Mouse (Mus musculus): Measurements from ENCODE around the gene Osm. TPM values are rescaled to one million over a fixed set of nuclear protein-coding genes. Genes with fewer than 3 reads are reported as not detected.
A peak's percentile ranks its signal among the peaks of the same experiment; 100 is the strongest.

The Osm gene
- polyA plus RNA-seq, 1 experiment from 2014 or later, result not detected

GRCm38 (mm10) chr11:4213107-4213506 lies 23.1 kb upstream of the Osm start:
- in situ Hi-C loops (cut with MboI; ENCODE audit: low pct_unique_long_range_greater_than_20kb), result loop anchor here (10.0 kb wide), 1 partner anchor 158 kb away; no protein-coding TSS in a partner anchor
- no peak for ATAC-seq
- ChIA-PET CTCF (interaction anchor here (0.9 to 2.0 kb wide), 2 partner anchors 29 to 42 kb away, joined by 3 to 6 read pairs; no protein-coding TSS in a partner anchor), POLR2A (interaction anchor here (1.0 kb wide), 1 partner anchor 27 kb away, joined by 3 read pairs; no protein-coding TSS in a partner anchor)
- no peak for DNase-seq (ENCODE audit: low read depth, low spot score)
- H3K27me3 ChIP-seq, result no peaks in the 10 kb centered on the region
- no peak for TF ChIP-seq CTCF (IDR thresholded peaks at IDR 0.05)

- H3K27me3 ChIP-seq, result no peaks in the 10 kb centered on the region
- no peak for ATAC-seq
- in situ Hi-C loops (cut with MboI; ENCODE audit: low pct_unique_long_range_greater_than_20kb), result loop anchor here (10.0 kb wide), 1 partner anchor 160 kb away; no protein-coding TSS in a partner anchor
- DNase-seq (ENCODE audit: low read depth, low spot score), result no peak
- POLR2A ChIA-PET, result no interaction called here
- CTCF ChIA-PET, result interaction anchor here (2.0 kb wide), 1 partner anchor 31 kb away, joined by 6 read pairs; no protein-coding TSS in a partner anchor
- no peak for TF ChIP-seq CTCF (IDR thresholded peaks at IDR 0.05)
Measured at GRCm38 (mm10) chr11:4214572-4214971, 21.6 kb upstream of the Osm start.

- in situ Hi-C loops (cut with MboI; ENCODE audit: low pct_unique_long_range_greater_than_20kb), result loop anchor here (5.0 to 10.0 kb wide), 2 partner anchors 78 to 160 kb away; partner anchors contain the start of gene Rnf215
- no peak for ATAC-seq
- TF ChIP-seq CTCF (IDR thresholded peaks at IDR 0.05), result no peak
Measured at GRCm38 (mm10) chr11:4215061-4215460, 21.2 kb upstream of the Osm start.

GRCm38 (mm10) chr11:4216248-4217000 lies 19.8 kb upstream of the Osm start:
- CTCF ChIA-PET, result interaction anchor here (1.2 to 1.8 kb wide), 5 partner anchors 26 to 324 kb away, joined by 3 to 10 read pairs (median 3); partner anchors contain the start of gene Rnf215
- no peak for DNase-seq (ENCODE audit: low read depth, low spot score)
- in situ Hi-C loops (cut with MboI; ENCODE audit: low pct_unique_long_range_greater_than_20kb), result loop anchor here (5.0 to 10.0 kb wide), 2 partner anchors 79 to 162 kb away; partner anchors contain the start of gene Rnf215
- no peak for TF ChIP-seq CTCF (IDR thresholded peaks at IDR 0.05)
- POLR2A ChIA-PET, result interaction anchor here (0.5 to 1.1 kb wide), 3 partner anchors 10 to 34 kb away, joined by 4 to 5 read pairs (median 4); no protein-coding TSS in a partner anchor
- no peaks in the 10 kb centered on the region for H3K27me3 ChIP-seq
- no peak for ATAC-seq

More at GRCm38 (mm10) chr11:4215061-4215460, 21.2 kb upstream of the Osm start:
- no peak for DNase-seq (ENCODE audit: low read depth, low spot score)
- CTCF ChIA-PET, result interaction anchor here (1.2 to 1.8 kb wide), 3 partner anchors 31 to 325 kb away, joined by 3 to 10 read pairs (median 4); partner anchors contain the start of gene Rnf215
- no peaks in the 10 kb centered on the region for H3K27me3 ChIP-seq
- POLR2A ChIA-PET, result no interaction called here

GRCm38 (mm10) chr11:4217914-4218629 lies 18.1 kb upstream of the Osm start, which contains the start of gene Castor1:
Gene Castor1, plus strand, starts transcription at chr11:4218225.
- ChIA-PET POLR2A (interaction anchor here (1.2 kb wide), 1 partner anchor 34 kb away, joined by 5 read pairs; no protein-coding TSS in a partner anchor), CTCF (interaction anchor here (1.0 to 2.0 kb wide), 7 partner anchors 8 to 100 kb away, joined by 4 to 24 read pairs (median 6); partner anchors contain the start of genes Lif and Rnf215)
- ATAC-seq, result no peak
- H3K27me3 ChIP-seq, result no peaks in the 10 kb centered on the region
- DNase-seq (ENCODE audit: low read depth, low spot score), result no peak
- in situ Hi-C loops (cut with MboI; ENCODE audit: low pct_unique_long_range_greater_than_20kb), result loop anchor here (5.0 to 10.0 kb wide), 2 partner anchors 81 to 163 kb away; partner anchors contain the start of gene Rnf215
- TF ChIP-seq CTCF (IDR thresholded peaks at IDR 0.05), result no peak

- in situ Hi-C loops (cut with MboI; ENCODE audit: low pct_unique_long_range_greater_than_20kb), result loop anchor here (5.0 to 10.0 kb wide), 2 partner anchors 81 to 164 kb away; partner anchors contain the start of gene Rnf215
- ATAC-seq (no peak), DNase-seq (ENCODE audit: low read depth, low spot score) (no peak)
- CTCF ChIA-PET, result interaction anchor here (0.8 to 2.0 kb wide), 15 partner anchors 9 to 208 kb away, joined by 3 to 24 read pairs (median 5); partner anchors contain the start of genes Lif, Rnf215 and Tbc1d10a
- no peak for TF ChIP-seq CTCF (IDR thresholded peaks at IDR 0.05)
- POLR2A ChIA-PET, result interaction anchor here (1.2 kb wide), 1 partner anchor 35 kb away, joined by 5 read pairs; no protein-coding TSS in a partner anchor
- no peaks in the 10 kb centered on the region for H3K27me3 ChIP-seq
Measured at GRCm38 (mm10) chr11:4218637-4219036, 17.6 kb upstream of the Osm start.

- ATAC-seq (peak; percentile 41), DNase-seq (ENCODE audit: low read depth, low spot score) (no peak)
- CTCF ChIA-PET, result interaction anchor here (0.8 to 2.0 kb wide), 29 partner anchors 10 to 232 kb away, joined by 3 to 24 read pairs (median 4); partner anchors contain the start of genes Lif, Rnf215 and Tbc1d10a
- POLR2A ChIA-PET, result interaction anchor here (0.6 to 1.5 kb wide), 6 partner anchors 33 to 197 kb away, joined by 3 to 5 read pairs (median 4); partner anchors contain the start of genes Rnf215 and Tbc1d10a
- TF ChIP-seq CTCF (IDR thresholded peaks at IDR 0.05), result no peak
- in situ Hi-C loops (cut with MboI; ENCODE audit: low pct_unique_long_range_greater_than_20kb), result loop anchor here (5.0 to 10.0 kb wide), 2 partner anchors 82 to 165 kb away; partner anchors contain the start of gene Rnf215
- no peaks in the 10 kb centered on the region for H3K27me3 ChIP-seq
Measured at GRCm38 (mm10) chr11:4219317-4219751, 16.9 kb upstream of the Osm start.

GRCm38 (mm10) chr11:4219908-4220307 lies 16.3 kb upstream of the Osm start:
- in situ Hi-C loops (cut with MboI; ENCODE audit: low pct_unique_long_range_greater_than_20kb), result loop anchor here (5.0 to 10.0 kb wide), 3 partner anchors 37 to 165 kb away; partner anchors contain the start of genes Lif and Rnf215
- TF ChIP-seq CTCF (IDR thresholded peaks at IDR 0.05), result no peak
- DNase-seq (ENCODE audit: low read depth, low spot score) (no peak), ATAC-seq (no peak)
- ChIA-PET CTCF (interaction anchor here (0.9 to 2.0 kb wide), 27 partner anchors 10 to 232 kb away, joined by 3 to 24 read pairs (median 4); partner anchors contain the start of genes Lif, Rnf215 and Tbc1d10a), POLR2A (interaction anchor here (1.0 to 1.5 kb wide), 4 partner anchors 33 to 197 kb away, joined by 3 to 5 read pairs (median 4); partner anchors contain the start of genes Rnf215 and Tbc1d10a)
- no peaks in the 10 kb centered on the region for H3K27me3 ChIP-seq
